Mouse (Mus musculus): ENCODE measurements around the gene Dnttip1. TPM values are rescaled to one million over a fixed set of nuclear protein-coding genes. Genes with fewer than 3 reads are reported as not detected.
A peak's percentile ranks its signal among the peaks of the same experiment; 100 is the strongest.

Dnttip1 gene
- polyA plus RNA-seq, 1 experiment = 33.4 TPM

DNA sequence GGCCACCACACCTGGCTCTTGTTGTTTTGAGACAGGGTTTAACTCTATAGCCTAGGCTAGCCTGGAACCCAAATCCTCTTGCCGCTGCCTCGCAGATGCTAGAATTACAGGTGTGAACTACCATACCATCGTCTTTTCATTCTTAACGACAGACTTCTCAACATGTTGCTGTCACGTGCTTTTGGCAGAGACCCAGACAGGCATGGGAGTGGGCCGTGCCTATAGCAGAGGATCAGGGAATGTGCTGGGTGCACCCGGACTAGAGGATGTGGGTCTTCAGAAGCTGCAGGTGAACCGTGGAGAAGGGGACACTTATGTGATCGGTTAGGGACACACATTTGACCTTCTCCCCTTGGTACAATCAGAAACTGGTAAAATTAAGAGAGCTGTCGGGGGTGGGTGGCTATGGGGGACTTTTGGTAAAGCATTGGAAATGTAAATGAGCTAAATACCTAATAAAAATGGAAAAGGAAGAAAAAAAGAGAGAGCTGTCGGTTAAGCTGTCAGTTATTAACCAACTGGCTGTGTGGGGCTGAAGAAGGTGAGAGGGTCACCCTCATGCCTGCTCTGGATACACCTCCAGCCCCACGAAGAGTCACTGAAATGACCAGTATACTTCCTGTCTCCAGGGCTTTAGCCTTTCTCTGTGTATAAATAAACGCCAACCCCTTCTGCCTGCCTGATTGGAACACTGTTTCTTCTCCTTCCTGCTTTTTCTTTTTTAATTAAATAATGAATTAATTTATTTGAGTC lies 54.6 kb downstream of the Dnttip1 start:
- peaks cover 9% of the 10 kb centered on the region for H3K4me1 ChIP-seq (ENCODE audit: control insufficient read depth, insufficient read depth, low read length)
- no peak for TF ChIP-seq POLR2A (IDR thresholded peaks at IDR 0.05; ENCODE audit: borderline replicate concordance, low read depth, low read length)
- no peak for TF ChIP-seq CTCF (IDR thresholded peaks at IDR 0.05; ENCODE audit: low read depth, low read length)
- H3K27ac ChIP-seq (ENCODE audit: insufficient read depth, low read depth, low read length) = no peak overlapping the region
- no peak overlapping the region for H3K4me3 ChIP-seq (ENCODE audit: insufficient read depth, low read length)

DNA sequence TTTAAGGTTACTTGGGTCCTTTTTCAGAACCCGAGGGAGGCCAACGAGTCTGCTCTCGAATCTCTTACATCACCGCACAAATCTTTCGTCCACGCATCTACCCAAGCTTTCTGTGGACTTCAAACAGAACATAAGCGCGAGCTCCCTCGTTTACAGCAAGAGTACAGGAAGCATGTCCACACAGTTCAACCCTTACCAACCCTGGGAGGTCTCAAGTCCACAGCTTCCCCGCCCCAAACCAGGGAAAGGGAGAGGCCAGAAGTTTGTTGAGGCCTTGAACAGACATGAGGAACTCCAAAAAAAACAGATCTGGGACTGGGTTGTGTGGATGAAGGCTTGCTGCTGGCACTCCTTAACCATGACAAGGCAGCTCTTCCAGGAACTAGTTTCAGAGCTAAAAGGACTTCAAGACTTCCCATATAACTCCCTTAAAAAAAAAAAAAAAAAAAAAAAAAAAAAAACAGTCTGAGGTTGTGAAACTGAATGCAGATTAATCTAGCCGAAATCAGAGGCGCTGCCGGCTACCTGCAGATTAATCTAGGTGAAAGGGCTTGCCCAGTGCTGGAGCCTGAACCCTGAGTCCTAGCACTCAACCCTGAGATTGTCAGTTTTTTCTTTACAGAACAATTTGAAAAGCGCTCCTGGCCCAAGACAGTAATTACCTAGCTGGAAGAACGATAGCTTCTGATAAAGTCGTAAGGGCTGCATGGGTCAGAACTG lies 57.6 kb downstream of the Dnttip1 start:
- Histone ChIP-seq H3K4me1 (ENCODE audit: control insufficient read depth, insufficient read depth, low read length) (peaks cover 16% of the 10 kb centered on the region), H3K27ac (ENCODE audit: insufficient read depth, low read depth, low read length) (peak overlapping the region; percentile 41), H3K4me3 (ENCODE audit: insufficient read depth, low read length) (peak overlapping the region; percentile 92)
- TF ChIP-seq POLR2A (IDR thresholded peaks at IDR 0.05; ENCODE audit: borderline replicate concordance, low read depth, low read length) (no peak), CTCF (IDR thresholded peaks at IDR 0.05; ENCODE audit: low read depth, low read length) (no peak)

DNA sequence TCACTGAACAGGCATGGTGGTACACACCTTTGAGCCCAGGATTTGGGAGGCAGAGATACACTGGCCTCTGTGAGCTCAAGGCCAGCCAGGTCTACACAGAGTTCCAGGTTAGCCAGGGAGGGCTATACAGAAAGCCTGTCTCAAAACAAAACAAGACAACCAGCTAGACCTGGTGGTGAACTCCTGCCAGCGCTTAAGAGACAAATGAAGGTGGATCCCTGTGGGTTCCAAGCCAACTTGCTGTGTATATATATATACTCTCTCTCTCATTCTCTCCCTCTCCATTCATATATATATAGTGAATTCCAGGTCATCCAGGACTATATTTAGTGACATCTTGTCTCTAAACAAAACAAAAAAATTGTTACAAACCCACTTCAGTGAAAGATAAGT lies 58.1 kb downstream of the Dnttip1 start:
- peak overlapping the region; percentile 92 for H3K4me3 ChIP-seq (ENCODE audit: insufficient read depth, low read length)
- H3K4me1 ChIP-seq (ENCODE audit: control insufficient read depth, insufficient read depth, low read length) = peaks cover 16% of the 10 kb centered on the region
- no peak overlapping the region for H3K27ac ChIP-seq (ENCODE audit: insufficient read depth, low read depth, low read length)
- TF ChIP-seq POLR2A (IDR thresholded peaks at IDR 0.05; ENCODE audit: borderline replicate concordance, low read depth, low read length) = no peak
- TF ChIP-seq CTCF (IDR thresholded peaks at IDR 0.05; ENCODE audit: low read depth, low read length) = no peak

DNA sequence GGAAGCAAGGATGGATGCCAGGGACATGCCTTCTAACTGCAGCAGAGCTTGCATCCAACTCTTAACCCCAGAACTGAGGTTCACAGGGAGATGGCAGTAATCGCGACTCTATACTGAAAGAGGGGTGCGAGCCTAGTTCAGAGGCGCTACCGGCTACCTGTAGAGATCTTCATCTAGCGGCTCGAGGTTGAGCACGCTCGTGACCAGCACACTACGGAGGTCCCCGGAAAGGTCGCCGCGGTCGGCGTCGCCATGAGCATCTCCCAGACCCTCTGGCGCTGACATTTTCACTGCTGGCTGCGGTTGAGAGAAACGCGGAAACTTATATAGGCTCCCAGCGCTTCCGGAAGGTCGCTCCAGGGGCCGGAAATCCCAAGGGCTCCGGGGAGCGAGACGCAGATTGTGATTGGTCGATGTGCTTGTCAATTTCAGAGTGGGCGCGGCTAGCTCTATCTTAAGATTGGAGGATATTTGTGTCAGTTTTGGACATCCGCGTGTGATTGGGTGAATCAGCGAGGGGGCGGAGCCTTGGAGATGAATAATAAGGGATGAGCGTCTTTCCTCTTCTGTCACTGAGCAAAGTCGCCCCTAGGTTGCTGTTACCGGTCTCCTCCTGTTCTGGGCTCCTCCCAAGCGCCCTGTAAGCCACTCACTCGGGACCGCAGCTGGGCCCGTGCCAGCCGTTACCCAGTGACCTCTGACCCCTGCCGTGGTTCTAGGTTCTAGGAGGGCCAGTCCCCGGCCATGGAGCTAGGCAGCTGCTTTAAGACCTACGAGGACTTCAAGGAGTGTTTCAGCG lies 58.9 kb downstream of the Dnttip1 start, which contains the start of the genes Acot8 and Zswim3:
Gene Acot8, minus strand, starts transcription at position 350 of the 799 bp plus-strand sequence.
Gene Zswim3, plus strand, starts transcription at position 566 of the 799 bp plus-strand sequence.
- TF ChIP-seq CTCF (IDR thresholded peaks at IDR 0.05; ENCODE audit: low read depth, low read length) = no peak
- TF ChIP-seq POLR2A (IDR thresholded peaks at IDR 0.05; ENCODE audit: borderline replicate concordance, low read depth, low read length) = peak; percentile 82; the same call in 1 of the 2 replicates
- Histone ChIP-seq H3K4me1 (ENCODE audit: control insufficient read depth, insufficient read depth, low read length) (peaks cover 16% of the 10 kb centered on the region), H3K27ac (ENCODE audit: insufficient read depth, low read depth, low read length) (peak within 1 kb of the TSS; percentile 76), H3K4me3 (ENCODE audit: insufficient read depth, low read length) (peak within 1 kb of the TSS; percentile 92)

DNA sequence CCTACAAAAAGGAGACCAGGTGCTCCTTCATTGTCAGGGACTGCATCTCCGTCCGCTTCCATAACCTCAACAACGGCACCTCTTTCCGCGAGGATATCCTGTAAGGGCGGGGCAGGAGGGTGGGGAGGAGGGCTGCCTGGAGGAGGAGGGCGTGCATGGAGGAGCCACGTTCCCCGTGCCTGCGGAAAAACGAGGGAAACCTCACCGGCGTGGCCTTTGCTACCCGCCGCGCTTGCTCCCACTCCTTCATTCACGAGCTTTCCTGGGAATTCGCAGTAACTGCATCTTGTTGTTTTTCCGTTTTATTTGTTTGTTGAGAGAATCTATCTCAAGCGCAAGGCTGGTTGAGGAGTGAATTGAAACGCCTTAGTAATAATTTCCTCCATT lies 59.5 kb downstream of the Dnttip1 start:
- TF ChIP-seq CTCF (IDR thresholded peaks at IDR 0.05; ENCODE audit: low read depth, low read length) (no peak), POLR2A (IDR thresholded peaks at IDR 0.05; ENCODE audit: borderline replicate concordance, low read depth, low read length) (no peak)
- peaks cover 16% of the 10 kb centered on the region for H3K4me1 ChIP-seq (ENCODE audit: control insufficient read depth, insufficient read depth, low read length)
- peak overlapping the region; percentile 76 for H3K27ac ChIP-seq (ENCODE audit: insufficient read depth, low read depth, low read length)
- H3K4me3 ChIP-seq (ENCODE audit: insufficient read depth, low read length) = peak overlapping the region; percentile 88

DNA sequence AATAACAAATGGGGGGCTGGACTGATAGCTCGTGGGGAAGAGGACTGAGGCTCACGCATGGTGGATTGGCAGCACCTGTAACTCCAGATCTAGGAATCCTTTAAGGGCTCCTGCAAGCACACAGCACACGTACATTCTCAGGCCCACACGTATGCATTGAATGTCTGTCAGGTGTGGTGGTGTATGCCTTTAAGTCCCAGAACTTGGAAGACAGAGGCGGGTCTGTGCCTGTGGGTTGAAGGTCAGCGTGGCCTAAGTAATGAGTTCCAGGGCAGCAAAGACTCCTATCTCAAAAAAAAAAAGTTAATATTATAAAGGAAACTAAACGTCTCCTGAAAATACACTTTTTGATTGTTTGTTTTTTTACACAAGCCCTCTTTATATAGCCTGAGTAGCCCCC lies 60.8 kb downstream of the Dnttip1 start:
- H3K4me3 ChIP-seq (ENCODE audit: insufficient read depth, low read length) = no peak overlapping the region
- TF ChIP-seq POLR2A (IDR thresholded peaks at IDR 0.05; ENCODE audit: borderline replicate concordance, low read depth, low read length) (no peak), CTCF (IDR thresholded peaks at IDR 0.05; ENCODE audit: low read depth, low read length) (no peak)
- H3K4me1 ChIP-seq (ENCODE audit: control insufficient read depth, insufficient read depth, low read length) = peaks cover 16% of the 10 kb centered on the region
- H3K27ac ChIP-seq (ENCODE audit: insufficient read depth, low read depth, low read length) = no peak overlapping the region

DNA sequence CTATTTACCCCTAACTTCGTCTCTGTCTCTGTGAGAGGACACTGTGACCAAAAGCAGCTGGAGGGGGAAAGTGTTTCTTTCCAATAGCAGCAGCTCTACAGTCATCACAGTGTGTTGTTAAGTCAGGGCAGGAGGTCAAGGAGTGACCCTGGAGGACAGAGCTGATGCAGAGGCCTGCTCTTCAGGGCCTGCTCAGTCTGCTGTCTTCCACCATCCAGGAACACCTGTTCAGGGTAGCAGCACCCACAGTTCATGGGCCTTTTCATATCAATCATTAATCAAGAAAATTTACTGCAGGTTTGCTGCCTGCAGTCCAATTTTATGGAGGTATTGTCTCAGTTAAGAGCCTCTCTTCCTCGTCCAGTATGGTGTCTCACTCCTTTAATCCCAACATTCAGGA lies 67.8 kb downstream of the Dnttip1 start:
- Histone ChIP-seq H3K4me1 (ENCODE audit: control insufficient read depth, insufficient read depth, low read length) (peaks cover 8% of the 10 kb centered on the region), H3K27ac (ENCODE audit: insufficient read depth, low read depth, low read length) (no peak overlapping the region), H3K4me3 (ENCODE audit: insufficient read depth, low read length) (no peak overlapping the region)
- TF ChIP-seq POLR2A (IDR thresholded peaks at IDR 0.05; ENCODE audit: borderline replicate concordance, low read depth, low read length) (no peak), CTCF (IDR thresholded peaks at IDR 0.05; ENCODE audit: low read depth, low read length) (no peak)

DNA sequence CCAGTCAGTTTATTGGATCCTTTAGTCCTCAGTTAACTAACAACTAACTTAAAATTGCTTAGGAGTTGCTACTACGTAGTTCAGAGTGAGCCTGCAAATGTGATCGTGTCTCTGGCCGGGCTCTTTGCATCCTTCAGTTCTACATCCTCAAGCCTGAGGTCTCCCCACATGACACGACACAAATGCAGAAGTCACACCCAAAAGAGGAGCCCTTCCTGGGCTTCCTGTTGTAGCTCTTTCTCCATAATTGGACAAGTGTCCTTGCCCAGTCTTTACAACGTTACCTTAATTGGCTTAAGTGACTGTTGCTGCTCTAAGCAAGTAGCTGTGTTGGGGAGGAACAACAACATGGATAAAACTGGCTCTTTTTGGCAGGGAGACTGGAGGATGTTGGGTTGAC lies 69.6 kb downstream of the Dnttip1 start:
- no peak overlapping the region for H3K4me3 ChIP-seq (ENCODE audit: insufficient read depth, low read length)
- H3K4me1 ChIP-seq (ENCODE audit: control insufficient read depth, insufficient read depth, low read length) = peaks cover 8% of the 10 kb centered on the region
- TF ChIP-seq CTCF (IDR thresholded peaks at IDR 0.05; ENCODE audit: low read depth, low read length) (no peak), POLR2A (IDR thresholded peaks at IDR 0.05; ENCODE audit: borderline replicate concordance, low read depth, low read length) (no peak)
- peak overlapping the region; percentile 59 for H3K27ac ChIP-seq (ENCODE audit: insufficient read depth, low read depth, low read length)

DNA sequence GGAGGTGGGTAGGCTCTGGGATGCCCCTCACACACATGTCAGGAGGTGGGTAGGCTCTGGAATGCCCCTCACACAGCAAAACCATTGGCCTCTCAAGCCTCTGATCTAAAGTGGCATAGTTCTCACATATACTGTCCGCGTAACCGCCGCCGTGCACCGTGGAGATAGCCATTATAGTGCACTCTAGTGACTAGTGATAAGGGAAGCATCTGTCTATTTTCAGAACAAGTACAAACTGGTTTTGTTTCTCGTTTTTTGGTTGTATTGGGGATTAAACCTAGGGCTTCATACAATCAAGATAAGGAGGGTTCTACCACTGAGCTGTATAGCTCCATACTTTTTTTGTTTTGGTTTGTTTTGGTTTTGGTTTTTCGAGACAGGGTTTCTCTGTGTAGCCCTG lies 70.0 kb downstream of the Dnttip1 start:
- peaks cover 8% of the 10 kb centered on the region for H3K4me1 ChIP-seq (ENCODE audit: control insufficient read depth, insufficient read depth, low read length)
- TF ChIP-seq CTCF (IDR thresholded peaks at IDR 0.05; ENCODE audit: low read depth, low read length) = no peak
- no peak for TF ChIP-seq POLR2A (IDR thresholded peaks at IDR 0.05; ENCODE audit: borderline replicate concordance, low read depth, low read length)
- no peak overlapping the region for H3K4me3 ChIP-seq (ENCODE audit: insufficient read depth, low read length)
- H3K27ac ChIP-seq (ENCODE audit: insufficient read depth, low read depth, low read length) = peak overlapping the region; percentile 44
